ENCODE assay signal across 27 mouse cellular contexts in genomic region chr9:46774821-46775220, GRCm38 (mm10).
"Had no signal": no experiment of that assay in that cellular context is flagged by ENCODE, and none has a peak within 500 bp of the region (broad histone marks: within the 10 kb centered on the region; RNA-seq: fewer than 3 reads in every experiment).

No protein-coding gene starts in this region.

- H3K9me3 ChIP-seq: heart, embryonic 13.5 days; heart, embryonic 15.5 days; hindbrain, embryonic 10.5 days; hindbrain, embryonic 12.5 days; intestine, embryonic 15.5 days; liver, embryonic 13.5 days; liver, embryonic 15.5 days had no signal

- H3K4me3 ChIP-seq: gastrocnemius, adult 2 months; heart, adult 2 months; heart, embryonic 13.5 days; heart, embryonic 15.5 days; hindbrain, embryonic 10.5 days; hindbrain, embryonic 12.5 days; intestine, embryonic 15.5 days; layer of hippocampus, adult 2 months; left cerebral cortex, adult 2 months; liver, embryonic 13.5 days; liver, embryonic 15.5 days had no signal

- ATAC-seq: hindbrain, embryonic 16.5 days; inflammation-experienced regulatory T-cells, adult 6 months; intestine, embryonic 15.5 days; intestine, postnatal 0 days had no signal

- DNase-seq: gastrocnemius, adult 2 months; gastrocnemius, postnatal 10 days; gastrocnemius, postnatal 25 days; heart, adult 2 months; heart, postnatal 14 days; heart, postnatal 4 days; kidney, adult 18-20 months; kidney, adult 8-10 months; kidney, postnatal 10 days; kidney, postnatal 25 days; kidney, postnatal 4 days; liver; liver, embryonic 13.5 days had no signal

- H3K9ac ChIP-seq: heart, embryonic 13.5 days; heart, embryonic 15.5 days; hindbrain, embryonic 12.5 days; hindbrain, embryonic 14.5 days; intestine, embryonic 15.5 days; liver, embryonic 13.5 days; liver, embryonic 15.5 days had no signal

- H3K36me3 ChIP-seq: heart, embryonic 13.5 days; heart, embryonic 15.5 days; hindbrain, embryonic 10.5 days; hindbrain, embryonic 12.5 days; intestine, embryonic 15.5 days; liver, embryonic 13.5 days; liver, embryonic 15.5 days had no signal

- H3K27me3 ChIP-seq: heart, embryonic 15.5 days; intestine, embryonic 15.5 days; liver, embryonic 13.5 days; liver, embryonic 15.5 days had no signal

- H3K4me2 ChIP-seq: heart, embryonic 11.5 days; heart, embryonic 13.5 days; heart, embryonic 15.5 days; hindbrain, embryonic 12.5 days; hindbrain, embryonic 14.5 days; intestine, embryonic 15.5 days; liver, embryonic 11.5 days; liver, embryonic 13.5 days; liver, embryonic 15.5 days had no signal

- H3K4me1 ChIP-seq: heart, embryonic 13.5 days; heart, embryonic 15.5 days; hindbrain, embryonic 12.5 days; intestine, embryonic 15.5 days; liver, embryonic 13.5 days; liver, embryonic 15.5 days had no signal

- H3K27ac ChIP-seq: gastrocnemius, adult 2 months; heart, adult 2 months; heart, embryonic 13.5 days; heart, embryonic 15.5 days; hindbrain, embryonic 10.5 days; hindbrain, embryonic 12.5 days; hindbrain, embryonic 14.5 days; intestine, embryonic 15.5 days; layer of hippocampus, adult 2 months; left cerebral cortex, adult 2 months; liver, embryonic 13.5 days; liver, embryonic 15.5 days had no signal
